Mouse (Mus musculus) intestine, postnatal 0 days (tissue): ENCODE measurements around the gene Sag. TPM values are rescaled to one million over a fixed set of nuclear protein-coding genes. Genes with fewer than 3 reads are reported as not detected.

Experiments
- ATAC-seq: fragments of 200-750 bp; cut with Nextera tagmentation; 2 replicates; pipeline ENCODE4 v1.8.0; 2017; ENCODE audit warnings: mild to moderate bottlenecking, moderate TSS enrichment, moderate library complexity
- H3K27ac ChIP-seq: fragments of 300-500 bp; sonication (generic); 2 replicates; pipeline ENCODE4 v1.5.1; 2014; ENCODE audit warnings: mild to moderate bottlenecking, low read depth, low read length, moderate library complexity
- H3K27me3 ChIP-seq: fragments of 300-500 bp; sonication (generic); replicated peaks from 2 replicates; pipeline ENCODE4 v1.6.1; 2014; ENCODE audit warnings: low read length, mixed read lengths; ENCODE audit not compliant: control insufficient read depth, insufficient read depth
- H3K36me3 ChIP-seq: fragments of 300-500 bp; sonication (generic); 2 replicates; pipeline ENCODE4 v1.6.1; 2014; ENCODE audit warnings: mild to moderate bottlenecking, moderate library complexity; ENCODE audit not compliant: control insufficient read depth, insufficient read depth
- H3K4me1 ChIP-seq: fragments of 300-500 bp; sonication (generic); replicated peaks from 2 replicates; pipeline ENCODE4 v1.6.1; 2014; ENCODE audit warnings: antibody characterized with exemption, low read length, mixed read lengths; ENCODE audit not compliant: control insufficient read depth, insufficient read depth
- H3K4me2 ChIP-seq: fragments of 300-500 bp; sonication (generic); replicated peaks from 2 replicates; pipeline ENCODE4 v1.6.1; 2014; ENCODE audit warnings: low read depth, mild to moderate bottlenecking, moderate library complexity
- H3K4me3 ChIP-seq: fragments of 300-500 bp; sonication (generic); 2 replicates; pipeline ENCODE4 v1.5.1; 2014; ENCODE audit warnings: low read depth, low read length
- H3K9ac ChIP-seq: fragments of 300-500 bp; sonication (generic); 2 replicates; pipeline ENCODE4 v1.6.1; 2014; ENCODE audit warnings: mild to moderate bottlenecking, low read depth, low read length
- H3K9me3 ChIP-seq: fragments of 300-500 bp; sonication (generic); 2 replicates; pipeline ENCODE4 v1.6.1; 2016; ENCODE audit warnings: mixed run types; ENCODE audit not compliant: control insufficient read depth
- CTCF ChIP-seq: sonication (generic); IDR thresholded peaks from 2 replicates; pipeline ENCODE4 v1.5.1; 2016; ENCODE audit warnings: low read depth, mild to moderate bottlenecking, control low read depth, antibody characterized with exemption, moderate library complexity
- WGBS: fragments of 180-500 bp; shearing (Covaris S2); extraction: QIAGEN DNeasy Blood & Tissue Kit; methylation state at CpG from one replicate; pipeline ENCODE4 v1.1.7; 2014; 5-methylcytosine and 5-hydroxymethylcytosine counted together
- polyA plus RNA-seq: library from polyadenylated mRNA; unstranded; fragments of >200 nt; fragmentation: Nextera tagmentation; extraction: Ambion mirVana; gene quantifications from 2 replicates; pipeline ENCODE4 v1.2.1, GENCODE M21; 2015

Sag gene
- polyA plus RNA-seq, 1 experiment from 2014 or later: 0.37 TPM

DNA sequence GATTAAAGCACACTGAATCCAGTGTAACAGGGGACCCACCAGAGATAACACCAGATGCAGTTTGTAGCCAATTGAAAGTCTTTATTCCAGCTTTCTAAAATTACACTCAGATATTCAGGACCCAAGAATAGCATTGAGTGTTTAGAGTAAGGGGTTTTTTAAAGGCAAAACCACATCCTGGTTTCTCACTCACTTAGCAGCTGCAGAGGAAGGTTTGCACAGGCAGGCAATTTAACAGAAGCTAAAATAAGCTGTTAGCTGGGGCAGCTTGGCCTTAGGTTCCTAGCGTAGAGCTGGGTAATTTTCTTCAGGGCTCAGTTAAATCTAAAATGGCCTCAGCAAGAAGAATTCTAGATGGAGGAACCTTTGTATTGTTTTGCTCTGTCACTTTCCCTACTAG lies 63.2 kb downstream of the Sag start:
- Histone ChIP-seq H3K27ac (no peak overlapping the region), H3K9ac (no peak overlapping the region), H3K36me3 (no peaks in the 10 kb centered on the region), H3K4me1 (no peaks in the 10 kb centered on the region), H3K9me3 (no peaks in the 10 kb centered on the region), H3K4me2 (no peak overlapping the region), H3K27me3 (no peaks in the 10 kb centered on the region), H3K4me3 (no peak overlapping the region)
- ATAC-seq: no peak
- TF ChIP-seq CTCF: no peak
- 91% methylated on average over 1 of the region's 1 CpGs for WGBS

DNA sequence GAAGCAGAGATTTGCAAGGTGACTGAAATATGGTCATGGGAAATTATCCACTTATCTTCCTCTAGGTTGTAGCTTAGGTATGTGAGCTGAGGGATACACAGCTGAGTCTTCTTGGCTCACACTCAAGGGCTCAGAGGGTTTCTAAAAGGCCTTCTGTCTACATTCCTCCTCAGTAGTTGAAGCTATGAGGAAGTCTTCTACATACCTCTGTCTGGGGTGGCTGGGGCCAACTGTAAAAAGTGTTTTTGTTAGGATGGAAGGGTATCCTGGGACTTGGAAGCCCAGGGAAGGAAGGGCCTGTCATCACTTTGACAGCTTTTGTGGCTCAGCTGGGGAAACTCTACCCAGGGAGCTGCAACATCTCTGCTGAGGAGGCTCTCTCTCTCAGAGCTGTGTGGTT lies 68.1 kb downstream of the Sag start:
- no peak overlapping the region for H3K27ac ChIP-seq
- no peaks in the 10 kb centered on the region for H3K9me3 ChIP-seq
- no peak for TF ChIP-seq CTCF
- H3K27me3 ChIP-seq: no peaks in the 10 kb centered on the region
- H3K4me3 ChIP-seq: no peak overlapping the region
- no peaks in the 10 kb centered on the region for H3K4me1 ChIP-seq
- H3K36me3 ChIP-seq: no peaks in the 10 kb centered on the region
- no peak overlapping the region for H3K9ac ChIP-seq
- ATAC-seq: no peak
- H3K4me2 ChIP-seq: no peak overlapping the region

DNA sequence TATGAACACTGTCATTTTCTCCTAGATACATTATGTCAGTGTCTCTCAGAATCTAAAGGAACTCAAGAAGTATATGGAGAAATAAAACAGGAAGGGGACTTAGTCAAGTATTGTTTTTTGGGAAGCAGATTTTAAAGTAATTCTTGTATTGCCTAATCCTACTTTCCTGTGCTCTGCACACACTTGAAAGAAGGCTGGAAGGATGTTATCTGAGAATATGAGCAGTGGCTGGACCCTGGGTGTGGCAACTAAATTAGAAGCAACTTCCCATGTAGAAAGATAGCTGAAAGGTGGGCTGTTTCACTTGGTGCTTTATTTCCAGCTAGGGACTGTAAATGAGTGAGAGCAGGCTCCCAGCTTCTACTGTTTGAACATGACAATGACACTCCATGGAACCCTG lies 69.6 kb downstream of the Sag start:
- Histone ChIP-seq H3K9ac (no peak overlapping the region), H3K4me2 (no peak overlapping the region), H3K36me3 (no peaks in the 10 kb centered on the region), H3K27me3 (no peaks in the 10 kb centered on the region), H3K4me1 (no peaks in the 10 kb centered on the region), H3K27ac (no peak overlapping the region), H3K4me3 (no peak overlapping the region), H3K9me3 (no peaks in the 10 kb centered on the region)
- ATAC-seq: no peak
- no peak for TF ChIP-seq CTCF

DNA sequence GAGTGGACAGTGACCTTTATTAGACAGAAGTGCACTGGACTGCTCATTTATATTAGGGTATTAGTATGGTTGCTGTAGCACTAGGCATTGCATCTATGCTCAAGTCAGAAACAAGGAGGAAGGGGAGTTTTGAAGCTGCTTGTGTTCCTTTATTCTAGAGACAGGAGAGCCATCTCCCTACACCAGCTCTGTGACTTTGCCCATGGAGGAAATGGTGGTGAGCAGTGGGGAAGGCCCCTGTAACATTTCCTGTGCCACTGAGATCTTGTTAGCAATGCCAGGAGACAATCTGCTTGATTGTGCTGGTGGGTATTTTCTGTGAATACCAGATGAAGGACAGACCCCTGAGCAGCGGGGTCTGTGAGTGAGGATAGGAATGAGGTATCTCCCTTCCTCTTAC lies 72.6 kb downstream of the Sag start:
- H3K36me3 ChIP-seq: no peaks in the 10 kb centered on the region
- ATAC-seq: no peak
- no peak overlapping the region for H3K4me3 ChIP-seq
- 89% methylated on average over 1 of the region's 1 CpGs for WGBS
- H3K9me3 ChIP-seq: no peaks in the 10 kb centered on the region
- no peak overlapping the region for H3K27ac ChIP-seq
- H3K9ac ChIP-seq: no peak overlapping the region
- peaks cover 5% of the 10 kb centered on the region; the same call in 1 of the 2 replicates for H3K4me1 ChIP-seq
- TF ChIP-seq CTCF: no peak
- H3K4me2 ChIP-seq: no peak overlapping the region
- H3K27me3 ChIP-seq: no peaks in the 10 kb centered on the region

DNA sequence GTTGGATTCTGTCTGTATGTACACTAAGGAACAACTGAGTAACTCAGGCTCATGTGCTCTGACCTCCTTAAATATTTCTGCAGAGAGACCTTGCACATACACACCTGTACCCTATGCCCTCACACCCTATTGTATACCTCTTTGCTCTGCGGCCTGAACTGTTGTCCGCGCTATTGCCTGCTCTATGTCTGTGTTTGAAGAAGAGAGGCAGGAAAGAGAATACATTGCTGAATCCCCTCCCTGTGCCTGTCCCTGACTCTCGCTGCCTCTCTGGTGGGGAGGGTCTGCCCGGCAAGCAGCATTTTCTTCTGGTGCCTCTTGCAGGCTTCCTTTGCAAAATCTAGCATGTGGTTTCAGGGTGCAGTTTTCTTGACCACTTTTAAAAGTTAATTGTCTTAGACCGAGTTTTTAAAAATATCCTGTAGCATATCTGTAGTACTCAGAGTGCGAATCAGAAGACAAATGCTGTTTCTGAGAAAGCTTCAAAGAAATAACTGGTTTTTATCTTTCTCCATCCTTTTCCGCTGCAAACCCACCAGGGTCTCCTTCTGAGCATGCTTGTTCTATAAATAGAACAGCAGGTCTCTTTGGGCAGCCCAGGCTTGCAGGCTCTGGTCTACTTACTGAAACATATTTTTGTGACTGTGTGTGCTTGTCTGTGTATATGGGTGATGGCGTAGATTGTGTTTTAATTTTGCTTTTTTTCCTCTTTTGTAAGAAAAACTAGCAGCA lies 74.2 kb downstream of the Sag start:
- Histone ChIP-seq H3K27ac (no peak overlapping the region), H3K9me3 (no peaks in the 10 kb centered on the region), H3K9ac (no peak overlapping the region), H3K27me3 (no peaks in the 10 kb centered on the region), H3K4me1 (peaks cover 5% of the 10 kb centered on the region; the same call in 1 of the 2 replicates), H3K4me2 (no peak overlapping the region), H3K4me3 (no peak overlapping the region), H3K36me3 (peaks cover 12% of the 10 kb centered on the region; the same call in 1 of the 2 replicates)
- ATAC-seq: no peak
- no peak for TF ChIP-seq CTCF
- 73% methylated on average over 9 of the region's 9 CpGs for WGBS

DNA sequence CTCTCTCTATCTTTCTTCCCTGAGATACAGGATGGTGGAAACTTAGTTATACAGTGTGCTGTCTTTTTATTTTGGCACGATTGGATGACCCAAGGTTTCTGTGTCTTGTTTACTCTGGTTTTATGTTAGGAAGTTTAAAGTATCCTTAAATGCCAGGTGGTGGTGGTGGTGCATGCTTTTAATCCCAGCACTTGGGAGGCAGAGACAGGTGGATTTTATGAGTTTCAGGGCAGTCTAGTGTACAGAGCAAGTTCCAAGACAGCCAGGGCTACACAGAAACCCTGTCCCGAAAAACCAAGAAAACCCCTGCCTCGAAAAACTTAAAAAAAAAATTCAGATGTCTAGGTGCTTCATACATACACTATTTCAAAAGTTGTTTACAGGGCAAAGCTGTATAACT lies 75.6 kb downstream of the Sag start:
- H3K36me3 ChIP-seq: peaks cover 12% of the 10 kb centered on the region; the same call in 1 of the 2 replicates
- peaks cover 5% of the 10 kb centered on the region; the same call in 1 of the 2 replicates for H3K4me1 ChIP-seq
- no peaks in the 10 kb centered on the region for H3K9me3 ChIP-seq
- no peak for ATAC-seq
- no peak overlapping the region for H3K4me3 ChIP-seq
- WGBS: 81% methylated on average over 3 of the region's 3 CpGs
- H3K4me2 ChIP-seq: no peak overlapping the region
- no peak overlapping the region for H3K27ac ChIP-seq
- H3K27me3 ChIP-seq: no peaks in the 10 kb centered on the region
- no peak for TF ChIP-seq CTCF
- H3K9ac ChIP-seq: no peak overlapping the region
